Mouse (Mus musculus): ENCODE results near the gene Ndufb4.

The Ndufb4 gene

GRCm38 (mm10) chr16:37637802-37638201 lies 16.5 kb downstream of the Ndufb4 start:
- DNase-seq (ENCODE audit: extremely low read depth, insufficient read length, low spot score), result no peak

- peak; percentile 19 for DNase-seq (ENCODE audit: extremely low read depth, insufficient read length, low spot score)
Observed at GRCm38 (mm10) chr16:37636107-37636506, 18.1 kb downstream of the Ndufb4 start.

GRCm38 (mm10) chr16:37635095-37635494 lies 19.2 kb downstream of the Ndufb4 start:
- no peak for DNase-seq (ENCODE audit: extremely low read depth, insufficient read length, low spot score)

- DNase-seq (ENCODE audit: extremely low read depth, insufficient read length, low spot score), result no peak
Observed at GRCm38 (mm10) chr16:37634578-37634977, 19.7 kb downstream of the Ndufb4 start.

GRCm38 (mm10) chr16:37629011-37629410 lies 25.2 kb downstream of the Ndufb4 start:
- no peak for DNase-seq (ENCODE audit: extremely low read depth, insufficient read length, low spot score)

- DNase-seq (ENCODE audit: extremely low read depth, insufficient read length, low spot score), result no peak
Observed at GRCm38 (mm10) chr16:37628336-37628735, 25.9 kb downstream of the Ndufb4 start.

- no peak for DNase-seq (ENCODE audit: extremely low read depth, insufficient read length, low spot score)
Observed at GRCm38 (mm10) chr16:37626388-37626949, 27.8 kb downstream of the Ndufb4 start.

GRCm38 (mm10) chr16:37622919-37623318 lies 31.3 kb downstream of the Ndufb4 start:
- DNase-seq (ENCODE audit: extremely low read depth, insufficient read length, low spot score), result no peak

GRCm38 (mm10) chr16:37622403-37622802 lies 31.9 kb downstream of the Ndufb4 start:
- DNase-seq (ENCODE audit: extremely low read depth, insufficient read length, low spot score), result no peak

- no peak for DNase-seq (ENCODE audit: extremely low read depth, insufficient read length, low spot score)
Observed at GRCm38 (mm10) chr16:37617695-37618094, 36.6 kb downstream of the Ndufb4 start.

- no peak for DNase-seq (ENCODE audit: extremely low read depth, insufficient read length, low spot score)
Observed at GRCm38 (mm10) chr16:37616104-37616503, 38.1 kb downstream of the Ndufb4 start.

- no peak for DNase-seq (ENCODE audit: extremely low read depth, insufficient read length, low spot score)
Observed at GRCm38 (mm10) chr16:37615429-37615828, 38.8 kb downstream of the Ndufb4 start.

- DNase-seq (ENCODE audit: extremely low read depth, insufficient read length, low spot score), result no peak
Observed at GRCm38 (mm10) chr16:37614540-37614939, 39.7 kb downstream of the Ndufb4 start.

GRCm38 (mm10) chr16:37612013-37612412 lies 42.2 kb downstream of the Ndufb4 start:
- no peak for DNase-seq (ENCODE audit: extremely low read depth, insufficient read length, low spot score)

- DNase-seq (ENCODE audit: extremely low read depth, insufficient read length, low spot score), result no peak
Observed at GRCm38 (mm10) chr16:37611072-37611471, 43.2 kb downstream of the Ndufb4 start.

- no peak for DNase-seq (ENCODE audit: extremely low read depth, insufficient read length, low spot score)
Observed at GRCm38 (mm10) chr16:37610333-37610732, 43.9 kb downstream of the Ndufb4 start.

GRCm38 (mm10) chr16:37604243-37604642 lies 50.0 kb downstream of the Ndufb4 start:
- DNase-seq (ENCODE audit: extremely low read depth, insufficient read length, low spot score), result no peak

- peak; percentile 36 for DNase-seq (ENCODE audit: extremely low read depth, insufficient read length, low spot score)
Observed at GRCm38 (mm10) chr16:37603431-37603830, 50.8 kb downstream of the Ndufb4 start.

GRCm38 (mm10) chr16:37599326-37599725 lies 54.9 kb downstream of the Ndufb4 start:
- DNase-seq (ENCODE audit: extremely low read depth, insufficient read length, low spot score), result no peak

GRCm38 (mm10) chr16:37598463-37598862 lies 55.8 kb downstream of the Ndufb4 start:
- no peak for DNase-seq (ENCODE audit: extremely low read depth, insufficient read length, low spot score)

GRCm38 (mm10) chr16:37597412-37597811 lies 56.8 kb downstream of the Ndufb4 start:
- DNase-seq (ENCODE audit: extremely low read depth, insufficient read length, low spot score), result no peak
